Mouse (Mus musculus) brown adipose tissue, adult 24 weeks (tissue): ENCODE results near the gene Gm5169. TPM values are rescaled to one million over a fixed set of nuclear protein-coding genes. Genes with fewer than 3 reads are reported as not detected.
"Not testable (repeated sequence)": the region's sequence is repeated elsewhere in the genome, so short reads cannot be mapped to it uniquely, and the experiment has no call there.

Source experiments
- H3K27ac ChIP-seq: fragments of 200-500 bp; replicated peaks from 2 replicates; pipeline ENCODE4 v1.5.1; 2012; ENCODE audit warnings: low read depth, mild to moderate bottlenecking, low read length
- H3K4me1 ChIP-seq: fragments of 200-500 bp; 2 replicates; pipeline ENCODE4 v1.6.1; 2012; ENCODE audit warnings: low read length, mixed read lengths; ENCODE audit not compliant: control insufficient read depth, insufficient read depth, insufficient read length
- H3K4me3 ChIP-seq: fragments of 200-500 bp; 2 replicates; pipeline ENCODE4 v1.5.1; 2012; ENCODE audit warnings: low read depth, mild to moderate bottlenecking, low read length, moderate library complexity; ENCODE audit not compliant: insufficient read depth
- polyA plus RNA-seq: library from polyadenylated mRNA; stranded (reverse); fragments of >200 nt; gene quantifications from 2 replicates; pipeline ENCODE4 v1.2.4, GENCODE M21; 2012; ENCODE audit not compliant: missing spikeins, insufficient read depth, insufficient read length

Gene Gm5169
- not detected in 2 replicates for polyA plus RNA-seq

DNA sequence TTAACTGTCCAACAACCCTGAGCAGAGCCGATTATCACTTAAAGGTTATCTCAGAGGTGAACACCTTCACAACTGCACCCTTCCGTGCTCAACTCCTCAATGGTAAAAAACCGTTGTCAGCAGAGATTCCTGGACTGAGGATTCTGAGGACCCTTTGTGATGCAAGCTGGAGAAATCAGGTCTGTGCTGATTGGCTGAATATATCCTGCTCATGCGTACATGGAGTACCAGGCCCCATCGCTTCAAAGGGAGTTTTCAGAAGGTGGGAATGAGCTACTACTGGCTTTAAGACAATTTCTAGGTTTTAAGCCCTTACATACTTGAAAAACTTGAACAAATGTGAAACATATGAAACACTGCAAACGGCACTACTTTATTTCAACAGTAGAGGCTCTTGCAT lies at the start of gene Gm5169:
Gene Gm5169 (minus strand): TSS at position 101 of the 400 bp plus-strand sequence.
- H3K4me3 ChIP-seq, H3K27ac ChIP-seq, H3K4me1 ChIP-seq: not testable (repeated sequence)

- not testable (repeated sequence) for H3K27ac ChIP-seq, H3K4me3 ChIP-seq, H3K4me1 ChIP-seq
Observed at GRCm38 (mm10) chrX:25347424-25347823, 46.2 kb upstream of the Gm5169 start.
